Mouse (Mus musculus) heart, adult 9 months (tissue): ENCODE results near the gene Ubqln1.

Experiments
- DNase-seq, 2 experiments: peaks; one replicate each; pipeline ENCODE4 v3.0.0; 2022; ENCODE audit warnings: low spot score in 2 of 2

Gene Ubqln1

GRCm38 (mm10) chr13:58201343-58201742, 14.1 kb downstream of the Ubqln1 start:
- no peak for DNase-seq

- DNase-seq = no peak
Observed at GRCm38 (mm10) chr13:58197981-58198640, 17.3 kb downstream of the Ubqln1 start.

DNA sequence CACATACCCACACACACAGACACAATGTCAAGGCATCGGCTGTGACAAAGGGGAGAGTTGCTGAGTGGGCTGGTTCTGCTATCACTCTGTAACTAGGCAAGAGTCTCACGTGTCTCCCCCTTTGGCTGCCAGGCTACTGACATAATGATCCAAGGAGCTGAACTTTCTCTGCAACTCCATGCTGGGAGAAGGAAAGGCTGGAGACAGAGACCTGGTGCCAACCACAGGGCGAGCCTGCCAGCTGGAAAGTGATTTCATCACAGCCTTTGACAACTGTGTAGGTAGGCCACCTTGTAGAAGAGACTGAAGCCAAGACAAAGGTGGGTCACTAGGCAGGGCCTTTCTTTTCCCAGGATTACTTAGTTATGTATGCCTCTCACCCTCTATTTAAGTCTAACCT, 18.2 kb downstream of the Ubqln1 start:
- no peak for DNase-seq

DNA sequence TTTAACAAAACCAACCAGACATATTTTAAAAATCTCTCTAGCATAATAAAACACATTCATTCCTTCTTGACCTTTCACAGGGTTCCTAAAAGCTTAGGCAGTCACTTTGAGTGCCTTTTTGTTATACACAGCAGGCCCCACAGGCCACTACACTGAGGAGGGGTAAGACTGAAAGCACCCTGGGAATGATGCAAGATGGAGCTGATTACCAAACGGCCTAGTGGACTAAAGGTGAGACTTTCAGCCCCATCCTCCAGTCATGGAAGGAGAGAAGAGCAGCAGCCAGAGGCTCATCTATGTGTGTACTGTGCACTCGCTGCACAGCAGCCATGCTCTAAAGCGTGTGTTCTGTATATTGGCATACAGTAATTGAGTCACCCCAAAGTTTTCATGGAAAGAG, 20.5 kb downstream of the Ubqln1 start:
- no peak for DNase-seq

DNA sequence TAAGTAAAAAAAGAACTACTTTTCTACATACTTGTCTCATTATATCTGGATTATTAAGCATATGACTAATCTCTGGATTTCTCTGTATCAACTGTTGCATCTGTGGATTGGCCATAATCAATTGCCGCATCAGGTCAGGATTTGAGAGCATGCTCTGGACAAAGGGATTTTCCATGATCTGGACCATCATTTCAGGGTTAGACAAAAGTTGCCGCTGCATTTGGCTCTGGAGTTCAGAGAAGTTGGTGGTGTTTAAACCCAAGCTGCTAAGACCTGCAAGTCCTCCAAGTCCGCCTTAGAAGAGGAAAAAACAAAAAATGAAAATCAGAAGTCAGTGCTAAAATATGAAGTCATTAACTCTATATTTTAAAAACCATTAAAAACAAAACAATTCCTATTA, 22.2 kb downstream of the Ubqln1 start:
- DNase-seq = no peak

DNA sequence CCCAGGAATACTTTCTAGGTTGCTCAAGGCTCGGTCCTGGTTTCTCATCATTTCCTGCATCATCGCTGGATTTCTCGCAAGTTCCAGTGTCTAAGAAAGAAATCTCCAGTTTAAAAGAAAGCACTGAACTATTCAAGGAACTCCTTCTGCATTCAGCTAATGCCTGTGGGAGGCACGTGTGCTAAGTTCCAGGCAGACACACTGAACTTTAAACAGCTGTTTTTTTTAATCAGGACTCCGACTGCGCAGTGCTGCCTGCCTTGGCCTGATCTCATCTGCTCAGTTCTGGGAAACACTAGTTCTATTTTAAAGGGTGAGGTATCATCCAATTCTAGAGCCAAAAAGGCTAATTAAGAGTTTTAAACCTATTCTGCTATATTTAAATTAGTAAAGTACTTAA, 23.3 kb downstream of the Ubqln1 start:
- DNase-seq = no peak

- DNase-seq = no peak
Observed at GRCm38 (mm10) chr13:58191516-58191915, 23.9 kb downstream of the Ubqln1 start.

GRCm38 (mm10) chr13:58189473-58189872, 26.0 kb downstream of the Ubqln1 start:
- DNase-seq = no peak

GRCm38 (mm10) chr13:58188412-58188811, 27.0 kb downstream of the Ubqln1 start:
- peak; percentile 27 to 65 for DNase-seq

- no peak for DNase-seq
Observed at GRCm38 (mm10) chr13:58187751-58188150, 27.7 kb downstream of the Ubqln1 start.

DNA sequence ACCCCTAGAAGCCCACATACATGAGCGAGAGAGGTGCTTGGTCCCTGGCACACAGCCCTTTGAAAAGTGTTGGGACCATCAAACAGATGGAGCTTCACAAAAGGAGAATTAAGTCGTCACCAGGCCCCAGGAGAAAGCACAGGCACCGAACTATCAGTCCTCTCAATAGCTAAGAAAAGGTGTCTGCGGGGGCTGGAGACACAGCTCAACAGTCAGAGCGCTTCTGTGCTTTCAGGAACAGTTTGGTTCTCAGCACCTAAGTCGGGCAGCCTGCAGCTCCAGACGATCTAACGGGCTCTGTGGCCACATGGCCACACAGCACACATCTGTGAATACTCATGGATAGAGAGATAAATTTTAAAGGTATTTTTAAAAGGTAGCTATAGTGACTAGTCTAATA, 29.2 kb downstream of the Ubqln1 start:
- no peak for DNase-seq

DNA sequence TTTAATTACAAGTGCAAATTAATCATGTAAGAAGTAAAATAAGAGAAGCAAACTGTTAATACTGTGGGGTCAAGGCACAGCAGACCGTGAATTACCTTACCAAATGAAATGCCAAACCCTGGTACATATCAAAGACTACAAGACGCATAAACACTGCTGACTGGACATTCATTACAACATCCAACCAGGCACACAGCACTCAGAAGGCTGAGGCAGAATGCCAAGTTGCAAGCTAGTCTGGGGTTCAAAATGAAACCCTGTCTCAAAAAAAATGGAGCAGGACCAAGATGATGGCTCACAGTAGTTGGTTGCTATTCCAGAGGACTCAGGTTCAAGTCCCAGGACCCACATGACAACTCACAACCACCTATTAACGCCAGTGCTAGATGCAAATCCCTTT, 31.3 kb downstream of the Ubqln1 start:
- no peak for DNase-seq

GRCm38 (mm10) chr13:58181607-58182551, 33.6 kb downstream of the Ubqln1 start:
- no peak for DNase-seq

DNA sequence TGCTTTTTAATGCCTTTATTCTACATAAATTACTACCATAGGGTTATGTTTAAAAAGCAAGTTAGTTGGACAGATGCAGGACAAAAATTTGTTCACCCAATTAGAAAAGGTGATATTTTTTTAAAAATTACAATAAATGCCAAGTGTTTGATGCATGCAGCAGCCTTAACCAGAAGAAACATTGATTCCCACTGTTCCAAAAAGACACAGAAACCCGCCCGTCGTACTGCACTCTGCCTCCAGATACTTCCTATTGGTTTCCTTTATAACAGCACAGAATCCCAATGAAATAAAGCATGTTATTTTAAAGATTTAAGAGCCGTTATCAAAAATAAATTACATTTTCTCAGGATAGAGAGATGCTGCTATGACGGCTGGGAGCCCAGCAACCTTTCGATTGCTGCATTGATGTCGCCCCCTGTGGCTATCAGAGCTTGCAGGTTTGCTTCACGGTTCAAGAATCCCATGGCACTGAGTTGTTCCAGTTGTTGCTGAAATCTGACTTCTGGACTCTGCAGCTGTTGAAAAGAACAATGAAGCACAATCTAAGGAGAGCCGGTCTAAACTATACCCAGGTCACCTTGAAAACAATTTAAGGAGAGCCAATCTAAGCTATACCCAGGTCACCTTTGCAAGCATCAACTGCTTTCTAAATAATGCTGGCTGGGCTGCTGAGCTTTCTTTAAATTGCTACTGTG, 37.8 kb downstream of the Ubqln1 start:
- peak; percentile 100 for DNase-seq

DNA sequence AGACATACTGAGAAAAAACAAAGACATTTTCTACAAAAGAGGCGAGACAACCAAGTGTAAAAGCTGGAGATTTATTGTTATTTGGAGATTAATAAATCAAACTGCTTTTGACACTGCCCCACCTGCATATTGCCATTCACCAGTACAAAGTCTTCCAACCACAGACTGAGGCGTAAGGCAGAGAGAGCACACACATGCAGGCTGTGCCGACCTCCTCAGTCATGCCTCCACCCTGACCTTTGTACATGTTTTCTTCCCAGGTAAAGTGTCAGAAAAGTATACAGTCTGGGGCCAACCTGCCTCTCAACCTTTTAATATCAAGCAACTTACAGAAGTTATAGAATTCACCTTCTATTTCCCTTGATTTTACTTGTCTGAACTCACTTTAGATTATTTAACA, 39.3 kb downstream of the Ubqln1 start:
- DNase-seq = no peak

GRCm38 (mm10) chr13:58168119-58168518, 47.3 kb downstream of the Ubqln1 start:
- no peak for DNase-seq

DNA sequence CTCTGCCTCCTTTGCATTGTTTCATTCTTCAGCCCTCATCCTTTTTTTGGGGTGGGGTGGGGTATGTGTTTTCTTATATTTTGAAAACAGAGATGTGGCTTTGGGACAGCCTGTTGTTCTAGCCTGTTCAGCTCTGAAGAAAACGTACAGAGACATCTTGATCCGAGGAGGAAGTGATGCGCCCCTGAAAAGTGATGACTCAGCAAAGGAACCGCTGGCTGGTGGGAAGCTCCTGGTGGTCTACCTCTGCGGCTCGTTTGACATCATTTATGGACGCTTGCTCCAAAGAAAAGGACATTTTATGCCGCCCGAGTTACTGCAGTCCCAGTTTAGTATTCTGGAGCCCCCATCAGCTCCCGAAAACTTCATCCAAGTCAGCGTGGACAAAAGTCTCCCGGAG, 52.1 kb downstream of the Ubqln1 start:
- no peak for DNase-seq

DNA sequence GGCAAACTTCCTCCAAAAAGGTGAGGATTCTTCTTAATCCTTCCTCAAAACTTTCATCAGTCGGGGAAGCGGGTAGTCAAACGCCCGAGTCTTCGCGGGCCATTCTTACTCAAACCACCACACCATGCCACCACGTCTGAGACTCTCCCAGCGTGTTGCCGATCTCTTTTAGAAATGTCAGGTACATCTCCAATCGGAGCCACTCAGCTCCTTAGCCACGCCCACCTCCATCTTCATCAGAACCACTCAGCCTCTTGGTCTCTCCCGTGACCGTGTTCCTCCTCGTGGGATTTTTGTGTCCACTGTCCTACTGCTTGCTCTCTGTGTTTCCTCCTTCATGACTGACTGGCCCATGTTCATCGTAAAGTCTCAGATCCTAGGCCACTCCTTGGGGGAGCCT, 54.7 kb downstream of the Ubqln1 start:
- no peak for DNase-seq

GRCm38 (mm10) chr13:58158099-58158912, 57.1 kb downstream of the Ubqln1 start:
- DNase-seq = peak; percentile 76 to 85

DNA sequence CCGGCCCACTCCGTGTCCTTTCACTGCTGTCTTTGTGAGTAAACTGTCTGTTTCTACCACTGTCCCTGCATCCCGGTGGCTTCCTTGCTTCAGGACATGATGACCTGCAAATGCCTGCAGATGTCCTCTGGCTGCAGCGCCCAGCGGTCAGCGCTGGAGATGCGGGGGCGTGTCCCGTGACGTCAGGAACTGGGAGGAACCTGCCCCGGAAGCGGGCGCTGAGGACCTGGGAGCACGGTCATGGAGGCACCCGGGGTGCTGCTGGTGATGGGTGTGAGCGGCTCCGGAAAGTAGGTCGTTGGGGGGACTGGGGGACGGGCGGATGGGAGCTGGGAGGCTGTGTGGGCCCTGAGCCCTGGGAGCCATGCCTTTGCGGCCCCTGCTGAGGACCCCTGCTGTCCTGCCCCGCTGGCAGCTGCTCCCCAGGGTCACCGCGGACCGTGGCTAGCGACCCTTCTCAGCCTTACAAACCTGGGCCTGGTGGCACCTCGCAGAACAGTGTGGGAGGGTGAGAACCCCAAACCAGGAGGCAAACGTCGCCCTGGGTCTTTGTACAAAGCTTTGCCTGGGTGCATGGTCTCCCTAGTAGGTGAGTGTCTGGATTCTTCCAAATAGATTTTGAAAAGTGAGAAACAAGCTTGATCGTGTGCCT, 57.9 kb downstream of the Ubqln1 start, which contains the start of gene Idnk:
Gene Idnk, plus strand, starts transcription at position 203 of the 652 bp plus-strand sequence.
- DNase-seq = peak; percentile 88 to 90

- DNase-seq = no peak
Observed at GRCm38 (mm10) chr13:58157036-58157435, 58.4 kb downstream of the Ubqln1 start.
